Mouse (Mus musculus) MEL (cell line): Measurements from ENCODE around the gene Tekt4.

Experiments used
- CHD2 ChIP-seq: IDR thresholded peaks from 2 replicates; pipeline ENCODE4 v1.6.1; 2011; ENCODE audit warnings: low read length, improper control_type of control experiment
- CTCF ChIP-seq, 3 experiments: IDR thresholded peaks in 2 of 3; conservative IDR thresholded peaks in 1 of 3; 2 replicates each; pipeline ENCODE4 v1.5.1; 2011 to 2012; ENCODE audit warnings: low read length in 3 of 3, low read depth in 2 of 3, mild to moderate bottlenecking in 2 of 3, improper control_type of control experiment in 1 of 3, inconsistent platforms in 1 of 3, mixed read lengths in 1 of 3, moderate library complexity in 1 of 3; ENCODE audit not compliant: control insufficient read depth in 1 of 3, insufficient read depth in 1 of 3, poor library complexity in 1 of 3, severe bottlenecking in 1 of 3
- ELF1 ChIP-seq: IDR thresholded peaks from 2 replicates; pipeline ENCODE4 v1.6.1; 2014; ENCODE audit warnings: low read depth, mild to moderate bottlenecking, inconsistent platforms, low read length, improper control_type of control experiment, moderate library complexity
- HCFC1 ChIP-seq: IDR thresholded peaks from 2 replicates; pipeline ENCODE4 v1.6.1; 2012; ENCODE audit warnings: low read depth, mild to moderate bottlenecking, inconsistent platforms, low read length, improper control_type of control experiment, moderate library complexity
- TBP ChIP-seq: IDR thresholded peaks from 2 replicates; pipeline ENCODE4 v1.8.0; 2011; ENCODE audit warnings: low read depth, low read length, improper control_type of control experiment
- USF2 ChIP-seq, 2 experiments: IDR thresholded peaks; 2 replicates each; pipeline ENCODE4 v1.6.1; 2011 to 2012; ENCODE audit warnings: improper control_type of control experiment in 2 of 2, low read length in 2 of 2, borderline replicate concordance in 1 of 2, inconsistent platforms in 1 of 2, low read depth in 1 of 2, mild to moderate bottlenecking in 1 of 2; ENCODE audit not compliant: insufficient read depth in 1 of 2

DNA sequence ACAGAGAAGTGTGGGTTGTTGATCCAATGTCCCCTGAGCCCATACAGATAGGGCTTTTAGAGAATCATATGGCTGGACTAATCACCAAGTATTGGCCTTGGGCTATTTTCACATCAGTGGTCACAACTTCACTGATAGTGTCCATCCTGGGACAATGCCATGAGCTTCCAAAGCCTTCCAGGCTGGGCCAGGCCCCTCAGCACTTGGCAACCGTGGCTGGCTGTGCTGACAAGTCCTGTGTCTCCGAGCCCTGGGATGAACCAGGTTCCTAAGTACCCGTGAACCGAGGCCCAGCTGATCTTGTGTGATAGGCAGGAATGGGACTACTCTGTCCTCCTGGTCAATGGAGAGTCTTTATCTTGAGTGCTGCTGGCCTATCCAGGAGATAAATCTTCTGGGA lies 9.7 kb downstream of the Tekt4 start:
- TF ChIP-seq CTCF (IDR thresholded peaks at IDR 0.05 in 2 of 3, conservative IDR thresholded peaks at IDR 0.05 in 1 of 3; ENCODE audit: control insufficient read depth in 1 of 3, insufficient read depth in 1 of 3, low read depth in 2 of 3, low read length in 3 of 3, poor library complexity in 1 of 3, severe bottlenecking in 1 of 3), result no peak
- no peak for TF ChIP-seq USF2 (IDR thresholded peaks at IDR 0.05; ENCODE audit: borderline replicate concordance in 1 of 2, insufficient read depth in 1 of 2, low read depth in 1 of 2, low read length in 2 of 2)
- no peak for TF ChIP-seq HCFC1
- no peak for TF ChIP-seq ELF1
- no peak for TF ChIP-seq CHD2
- TF ChIP-seq TBP, result no peak
